Mouse (Mus musculus) heart, embryonic 13.5 days (tissue): Measurements from ENCODE around the gene Tcl1b1. TPM values are rescaled to one million over a fixed set of nuclear protein-coding genes. Genes with fewer than 3 reads are reported as not detected.
"Not testable (repeated sequence)": the region's sequence is repeated elsewhere in the genome, so short reads cannot be mapped to it uniquely, and the experiment has no call there.

Experiments
- ATAC-seq: fragments of 200-750 bp; cut with Nextera tagmentation; 2 replicates; pipeline ENCODE4 v1.8.0; 2017; ENCODE audit warnings: moderate TSS enrichment; ENCODE audit not compliant: insufficient number of reproducible peaks, low FRiP score, low TSS enrichment; ENCODE audit errors: extremely low read depth
- H3K27ac ChIP-seq: fragments of 300-500 bp; sonication (generic); replicated peaks from 2 replicates; pipeline ENCODE4 v1.5.1; 2015; ENCODE audit warnings: moderate library complexity, mild to moderate bottlenecking, inconsistent platforms
- H3K27me3 ChIP-seq: fragments of 300-500 bp; sonication (generic); replicated peaks from 2 replicates; pipeline ENCODE4 v1.6.1; 2015; ENCODE audit warnings: mild to moderate bottlenecking, inconsistent platforms
- H3K36me3 ChIP-seq: fragments of 300-500 bp; sonication (generic); 2 replicates; pipeline ENCODE4 v1.6.1; 2015; ENCODE audit warnings: mild to moderate bottlenecking, inconsistent platforms
- H3K4me1 ChIP-seq: fragments of 300-500 bp; sonication (generic); 2 replicates; pipeline ENCODE4 v1.6.1; 2015; ENCODE audit warnings: inconsistent platforms
- H3K4me2 ChIP-seq: fragments of 300-500 bp; sonication (generic); 2 replicates; pipeline ENCODE4 v1.6.1; 2015; ENCODE audit warnings: inconsistent platforms, mild to moderate bottlenecking, moderate library complexity
- H3K4me3 ChIP-seq: fragments of 300-500 bp; sonication (generic); 2 replicates; pipeline ENCODE4 v1.5.1; 2015; ENCODE audit warnings: moderate library complexity, mild to moderate bottlenecking, inconsistent platforms
- H3K9ac ChIP-seq: fragments of 300-500 bp; sonication (generic); 2 replicates; pipeline ENCODE4 v1.6.1; 2015; ENCODE audit warnings: inconsistent platforms, mild to moderate bottlenecking, moderate library complexity
- H3K9me3 ChIP-seq: fragments of 300-500 bp; sonication (generic); 2 replicates; pipeline ENCODE4 v1.6.1; 2016; ENCODE audit warnings: inconsistent platforms
- WGBS: fragments of 180-500 bp; shearing (Covaris S2); methylation state at CpG from one replicate; pipeline ENCODE4 v1.1.7; 2015; ENCODE audit warnings: mixed read lengths; 5-methylcytosine and 5-hydroxymethylcytosine counted together
- polyA plus RNA-seq: library from polyadenylated mRNA; unstranded; fragments of >200 nt; fragmentation: Nextera tagmentation; extraction: Ambion mirVana; gene quantifications from 2 replicates; pipeline ENCODE4 v1.2.1, GENCODE M21; 2015

The Tcl1b1 gene
- not detected in 2 replicates for polyA plus RNA-seq

GRCm38 (mm10) chr12:105159390-105159789, at the start of gene Tcl1b1:
Gene Tcl1b1 (plus strand): TSS chr12:105159690.
- no peak within 1 kb of the TSS for H3K4me2 ChIP-seq
- H3K9me3 ChIP-seq, result no peaks in the 10 kb centered on the region
- WGBS, result 71% methylated on average over 4 of the region's 4 CpGs
- no peaks in the 10 kb centered on the region for H3K4me1 ChIP-seq
- H3K36me3 ChIP-seq, result no peaks in the 10 kb centered on the region
- no peak within 1 kb of the TSS for H3K4me3 ChIP-seq
- no peak within 1 kb of the TSS for H3K27ac ChIP-seq
- no peak for ATAC-seq
- H3K9ac ChIP-seq, result no peak within 1 kb of the TSS
- no peaks in the 10 kb centered on the region for H3K27me3 ChIP-seq

GRCm38 (mm10) chr12:105109812-105110211, 49.7 kb upstream of the Tcl1b1 start:
- peak overlapping the region; percentile 62 for H3K27ac ChIP-seq
- H3K36me3 ChIP-seq, result no peaks in the 10 kb centered on the region
- WGBS, result 50% methylated on average over 4 of the region's 4 CpGs
- no peak overlapping the region for H3K4me3 ChIP-seq
- no peak for ATAC-seq
- no peaks in the 10 kb centered on the region; the same call in 1 of the 2 replicates for H3K27me3 ChIP-seq
- no peak overlapping the region for H3K4me2 ChIP-seq
- no peaks in the 10 kb centered on the region for H3K9me3 ChIP-seq
- peaks cover 20% of the 10 kb centered on the region for H3K4me1 ChIP-seq
- peak overlapping the region; percentile 41; the same call in 1 of the 2 replicates for H3K9ac ChIP-seq

DNA sequence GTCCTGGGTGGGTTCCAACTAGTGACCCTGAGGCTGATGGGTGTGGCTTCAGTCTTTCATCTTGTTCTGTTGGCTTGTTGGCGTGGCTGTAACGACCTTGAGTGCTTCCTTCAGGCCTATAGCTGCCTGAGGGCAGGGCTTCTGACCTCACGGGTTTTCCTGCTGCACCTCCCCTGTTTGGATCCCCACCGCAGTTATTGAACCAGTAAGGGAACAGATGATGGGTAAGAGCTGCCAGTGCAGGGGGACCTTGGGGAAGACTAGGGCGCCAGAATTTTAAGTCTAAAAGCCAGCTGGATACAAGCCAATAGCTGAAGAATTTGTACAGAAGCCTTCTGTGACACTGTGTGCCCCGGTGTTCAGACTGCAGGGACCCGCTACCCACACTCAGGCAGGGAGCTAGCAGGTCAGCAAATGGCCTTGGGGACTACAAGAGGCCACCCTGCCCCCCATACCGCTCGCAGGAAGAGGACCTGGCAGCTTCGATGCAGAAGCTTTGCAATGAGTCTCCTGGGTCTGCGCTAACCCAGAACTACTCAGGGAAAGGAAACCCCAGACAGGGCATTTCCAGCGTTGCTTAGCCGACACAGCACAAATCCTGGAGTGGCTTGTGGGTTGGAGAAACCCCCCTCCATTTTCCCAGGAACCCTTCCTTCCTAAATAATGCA, 47.0 kb upstream of the Tcl1b1 start:
- ATAC-seq, result no peak
- Histone ChIP-seq H3K4me1 (peaks cover 20% of the 10 kb centered on the region), H3K27ac (no peak overlapping the region), H3K9me3 (no peaks in the 10 kb centered on the region), H3K4me3 (no peak overlapping the region), H3K27me3 (no peaks in the 10 kb centered on the region), H3K4me2 (no peak overlapping the region), H3K9ac (no peak overlapping the region), H3K36me3 (no peaks in the 10 kb centered on the region)
- 38% methylated on average over 13 of the region's 13 CpGs for WGBS

GRCm38 (mm10) chr12:105116648-105117047, 42.8 kb upstream of the Tcl1b1 start:
- Histone ChIP-seq H3K27me3 (no peaks in the 10 kb centered on the region), H3K9ac (no peak overlapping the region), H3K9me3 (no peaks in the 10 kb centered on the region), H3K4me2 (no peak overlapping the region), H3K36me3 (no peaks in the 10 kb centered on the region), H3K27ac (no peak overlapping the region), H3K4me3 (no peak overlapping the region), H3K4me1 (peaks cover 7% of the 10 kb centered on the region)
- 86% methylated on average over 1 of the region's 1 CpGs for WGBS
- no peak for ATAC-seq

- WGBS, result 82% methylated on average over 6 of the region's 6 CpGs
- ATAC-seq, result no peak
- 0 out of 2 replicates have a peak, but pooled peaks cover 4% of the 10 kb centered on the region for H3K9me3 ChIP-seq
- H3K27me3 ChIP-seq, result no peaks in the 10 kb centered on the region
- H3K4me2 ChIP-seq, result no peak overlapping the region
- H3K27ac ChIP-seq, result no peak overlapping the region
- no peaks in the 10 kb centered on the region for H3K4me1 ChIP-seq
- no peak overlapping the region for H3K9ac ChIP-seq
- no peak overlapping the region for H3K4me3 ChIP-seq
- no peaks in the 10 kb centered on the region for H3K36me3 ChIP-seq
These were observed 34.1 kb upstream of the Tcl1b1 start for GRCm38 (mm10) chr12:105125362-105125761.

DNA sequence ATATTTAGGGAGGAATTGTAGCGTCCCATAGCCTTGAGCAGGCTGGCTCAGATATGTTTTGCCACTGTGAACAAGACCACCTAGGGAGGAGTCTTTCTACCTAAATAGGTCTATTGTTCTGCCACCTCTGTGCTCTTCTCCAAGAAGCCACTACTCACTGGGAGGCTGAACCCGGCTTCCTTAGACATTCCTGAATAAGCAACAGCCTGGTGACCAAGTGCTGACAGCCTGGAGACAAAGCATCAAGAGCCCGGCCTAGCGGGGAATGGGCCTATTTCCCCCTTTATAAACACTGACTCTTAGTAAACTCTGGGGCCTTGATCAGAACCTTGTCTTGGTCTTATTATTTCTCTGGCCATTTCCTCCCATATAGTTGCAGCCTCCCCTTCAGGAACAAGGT, 33.0 kb upstream of the Tcl1b1 start:
- no peak overlapping the region for H3K4me2 ChIP-seq
- no peak overlapping the region for H3K4me3 ChIP-seq
- no peak for ATAC-seq
- no peaks in the 10 kb centered on the region for H3K4me1 ChIP-seq
- H3K36me3 ChIP-seq, result no peaks in the 10 kb centered on the region
- 60% methylated on average over 4 of the region's 4 CpGs for WGBS
- H3K27ac ChIP-seq, result no peak overlapping the region
- H3K9ac ChIP-seq, result no peak overlapping the region
- H3K9me3 ChIP-seq, result 0 out of 2 replicates have a peak, but pooled peaks cover 4% of the 10 kb centered on the region
- H3K27me3 ChIP-seq, result no peaks in the 10 kb centered on the region

DNA sequence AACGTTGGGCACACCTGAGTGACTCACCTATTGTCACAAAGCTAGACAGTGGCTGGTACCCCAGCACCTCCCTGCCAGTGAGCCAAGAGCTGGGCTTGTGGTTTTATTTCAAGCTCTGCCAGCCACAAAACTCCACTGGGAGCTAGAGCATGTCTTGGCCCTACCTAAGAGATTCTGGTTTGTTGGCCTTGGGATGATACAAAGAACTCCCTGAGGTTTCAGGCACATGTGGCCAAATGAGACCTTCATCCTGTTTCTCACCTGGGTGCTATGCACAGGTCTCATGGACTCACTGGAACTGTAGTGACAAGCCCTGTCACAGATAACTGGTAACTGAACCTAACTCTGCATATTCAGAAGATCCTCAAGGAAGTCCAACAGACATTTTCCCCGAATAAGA, 31.9 kb upstream of the Tcl1b1 start:
- H3K4me3 ChIP-seq, result no peak overlapping the region
- H3K4me1 ChIP-seq, result no peaks in the 10 kb centered on the region
- no peak overlapping the region for H3K4me2 ChIP-seq
- H3K9ac ChIP-seq, result no peak overlapping the region
- ATAC-seq, result no peak
- WGBS, result 75% methylated on average over 2 of the region's 2 CpGs
- no peaks in the 10 kb centered on the region for H3K36me3 ChIP-seq
- no peak overlapping the region for H3K27ac ChIP-seq
- 0 out of 2 replicates have a peak, but pooled peaks cover 4% of the 10 kb centered on the region for H3K9me3 ChIP-seq
- H3K27me3 ChIP-seq, result no peaks in the 10 kb centered on the region

- not testable (repeated sequence) for H3K9me3 ChIP-seq, H3K4me2 ChIP-seq, H3K9ac ChIP-seq, ATAC-seq, H3K4me1 ChIP-seq, H3K27me3 ChIP-seq, H3K4me3 ChIP-seq, H3K27ac ChIP-seq, H3K36me3 ChIP-seq
- whole genome bisulfite sequencing, result 51% methylated on average over 3 of the region's 3 CpGs
These were observed 29.8 kb upstream of the Tcl1b1 start for GRCm38 (mm10) chr12:105129494-105130205.

DNA sequence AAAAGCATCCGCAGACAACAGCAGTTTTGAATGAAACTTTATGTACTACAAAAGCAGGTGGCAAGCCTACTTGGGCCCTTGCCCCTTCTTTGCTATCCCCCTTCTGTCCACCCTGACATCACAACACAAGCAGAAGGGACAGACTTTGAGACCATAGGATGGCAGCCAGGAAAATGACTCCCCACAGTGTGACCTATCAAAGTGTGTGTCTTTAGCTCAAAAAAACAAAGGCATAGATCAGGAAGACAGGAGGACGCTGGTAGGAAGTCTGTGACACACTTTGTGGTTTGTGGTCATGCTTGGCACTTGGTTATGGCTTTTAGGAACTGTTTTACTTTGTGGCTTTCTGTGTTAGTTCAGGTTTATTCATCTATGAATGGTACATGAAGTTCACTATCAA, 25.3 kb upstream of the Tcl1b1 start:
- H3K27ac ChIP-seq, H3K27me3 ChIP-seq, ATAC-seq, H3K9me3 ChIP-seq, H3K4me3 ChIP-seq, H3K36me3 ChIP-seq, H3K9ac ChIP-seq, H3K4me2 ChIP-seq, H3K4me1 ChIP-seq: not testable (repeated sequence)
- WGBS, result 46% methylated on average over 2 of the region's 2 CpGs

DNA sequence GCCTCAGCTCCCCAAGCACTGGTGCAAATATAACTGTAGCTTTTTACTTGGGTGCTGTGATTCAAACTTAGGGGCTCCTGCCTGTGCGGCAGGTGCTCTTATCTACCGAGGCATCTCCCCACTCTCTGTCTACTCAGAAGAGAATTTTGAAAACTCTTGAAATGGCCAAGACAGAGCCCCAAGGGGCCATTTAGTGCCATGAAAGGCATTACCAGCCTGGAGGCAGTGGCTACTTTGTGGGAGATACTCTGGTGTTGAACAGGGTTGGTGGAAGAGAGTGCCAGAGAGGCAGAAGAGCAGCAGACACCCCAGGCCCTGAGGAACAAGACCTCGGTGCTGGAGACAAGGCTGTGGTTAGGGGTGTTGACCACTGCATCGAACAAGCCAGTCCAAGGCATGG, 24.7 kb upstream of the Tcl1b1 start:
- not testable (repeated sequence) for H3K4me1 ChIP-seq, H3K4me3 ChIP-seq, H3K9me3 ChIP-seq, H3K4me2 ChIP-seq, ATAC-seq, H3K9ac ChIP-seq, H3K27ac ChIP-seq, H3K27me3 ChIP-seq, H3K36me3 ChIP-seq
- WGBS, result 65% methylated on average over 4 of the region's 4 CpGs

DNA sequence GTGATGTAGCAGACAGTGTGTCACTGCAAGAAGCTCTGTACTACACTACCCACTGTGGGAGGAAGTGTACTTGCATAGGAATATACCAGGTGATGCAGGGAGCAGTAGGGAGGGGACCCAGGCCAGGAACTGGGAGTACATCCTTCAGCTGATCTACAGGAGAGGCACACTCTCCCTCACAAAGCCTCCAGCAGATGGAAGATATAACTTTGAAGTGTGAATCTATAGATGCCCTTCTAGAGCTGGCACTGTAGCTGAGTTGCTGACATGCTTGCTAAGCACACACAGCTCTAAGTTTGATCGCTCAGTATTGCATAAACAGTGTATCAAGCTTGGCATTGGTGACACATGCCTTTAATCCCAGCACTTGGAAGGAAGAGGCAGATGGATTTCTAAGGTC, 21.8 kb upstream of the Tcl1b1 start:
- H3K4me1 ChIP-seq, H3K27me3 ChIP-seq, H3K4me2 ChIP-seq, H3K27ac ChIP-seq, H3K9me3 ChIP-seq, H3K36me3 ChIP-seq, ATAC-seq, H3K9ac ChIP-seq, H3K4me3 ChIP-seq: not testable (repeated sequence)
- 74% methylated on average over 1 of the region's 1 CpGs for WGBS

- H3K36me3 ChIP-seq, result no peaks in the 10 kb centered on the region
- no peak for ATAC-seq
- no peaks in the 10 kb centered on the region for H3K4me1 ChIP-seq
- peaks cover 4% of the 10 kb centered on the region; the same call in 1 of the 2 replicates for H3K9me3 ChIP-seq
- H3K4me3 ChIP-seq, result no peak overlapping the region
- 75% methylated on average over 3 of the region's 3 CpGs for WGBS
- H3K27me3 ChIP-seq, result no peaks in the 10 kb centered on the region
- H3K27ac ChIP-seq, result no peak overlapping the region
- no peak overlapping the region for H3K4me2 ChIP-seq
- no peak overlapping the region for H3K9ac ChIP-seq
These were observed 16.4 kb upstream of the Tcl1b1 start for GRCm38 (mm10) chr12:105143096-105143495.
